Mouse (Mus musculus): Measurements from ENCODE around the gene Cfap44.

The Cfap44 gene

DNA sequence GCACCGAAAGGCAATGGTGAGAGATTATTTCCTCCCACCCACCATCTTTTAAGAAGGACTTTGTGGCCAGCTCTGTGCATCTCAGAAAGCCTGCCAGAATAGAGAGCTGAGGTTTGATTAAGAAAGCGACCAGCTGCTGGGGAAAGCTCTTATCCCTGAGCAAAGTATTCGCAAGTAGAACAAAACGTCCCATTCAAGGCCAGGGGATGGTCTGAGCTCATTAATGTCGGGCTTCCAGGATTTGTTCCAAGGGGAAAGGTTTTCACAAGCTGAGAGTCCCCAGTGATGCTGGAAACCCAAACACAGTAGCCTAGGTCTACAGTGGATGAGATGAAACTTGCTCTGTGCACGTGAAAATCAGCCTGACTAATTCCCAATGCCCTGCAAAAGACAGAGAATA is 99.3 kb downstream of the Cfap44 start:
- no peak for DNase-seq (ENCODE audit: low read depth in 1 of 2, low spot score in 2 of 2)

GRCm38 (mm10) chr16:44494441-44495108 is 100.0 kb downstream of the Cfap44 start:
- DNase-seq (ENCODE audit: low read depth in 1 of 2, low spot score in 2 of 2) = no peak

DNA sequence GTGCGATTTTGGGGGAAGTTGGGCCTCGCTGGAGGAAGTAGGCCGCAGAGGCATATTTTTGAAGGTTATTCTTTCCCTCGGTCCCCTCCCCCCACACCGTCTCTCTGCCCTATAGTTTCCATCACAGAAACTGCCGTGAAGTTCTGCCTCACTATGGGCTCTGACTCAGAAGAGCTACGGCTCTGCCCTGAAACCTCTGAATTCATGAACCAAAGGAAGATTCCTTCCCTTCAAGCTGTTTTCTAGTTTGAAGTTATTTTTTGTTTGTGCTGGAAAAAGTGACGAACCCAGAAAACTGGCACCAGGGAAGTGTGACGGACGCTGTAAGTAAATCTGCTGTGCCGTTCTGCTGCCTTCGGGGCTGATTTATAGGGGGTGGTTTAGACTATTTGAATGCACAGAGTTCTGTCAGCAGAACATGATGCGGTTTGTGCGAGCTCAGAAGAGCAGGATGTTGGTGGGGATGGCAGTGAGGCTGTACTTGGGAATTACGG is 102.4 kb downstream of the Cfap44 start:
- no peak for DNase-seq (ENCODE audit: low read depth in 1 of 2, low spot score in 2 of 2)

DNA sequence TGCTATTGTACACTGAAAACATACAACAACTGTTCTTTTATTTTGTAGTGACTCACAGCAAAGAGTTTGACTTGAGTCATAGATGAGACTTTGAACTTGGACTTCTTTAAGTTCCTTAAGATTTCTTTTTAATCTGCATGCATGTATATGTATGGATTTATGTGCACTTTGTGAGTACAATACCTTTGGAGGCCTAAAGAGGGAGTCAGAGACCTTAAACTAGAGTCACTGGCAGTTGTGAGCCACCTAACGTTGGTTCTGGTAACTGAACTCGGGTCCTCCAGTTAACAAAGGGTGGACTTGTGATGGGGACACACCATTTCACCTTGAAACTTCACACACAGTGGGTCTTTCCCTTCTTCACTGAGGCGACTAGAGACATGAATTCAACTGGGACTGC is 103.9 kb downstream of the Cfap44 start:
- DNase-seq (ENCODE audit: low read depth in 1 of 2, low spot score in 2 of 2) = no peak

- no peak for DNase-seq (ENCODE audit: low read depth in 1 of 2, low spot score in 2 of 2)
Measured at GRCm38 (mm10) chr16:44501783-44502182, 107.2 kb downstream of the Cfap44 start.

GRCm38 (mm10) chr16:44502325-44502724 is 107.7 kb downstream of the Cfap44 start:
- DNase-seq (ENCODE audit: low read depth in 1 of 2, low spot score in 2 of 2) = no peak

- no peak for DNase-seq (ENCODE audit: low read depth in 1 of 2, low spot score in 2 of 2)
Measured at GRCm38 (mm10) chr16:44502895-44503575, 108.4 kb downstream of the Cfap44 start.

DNA sequence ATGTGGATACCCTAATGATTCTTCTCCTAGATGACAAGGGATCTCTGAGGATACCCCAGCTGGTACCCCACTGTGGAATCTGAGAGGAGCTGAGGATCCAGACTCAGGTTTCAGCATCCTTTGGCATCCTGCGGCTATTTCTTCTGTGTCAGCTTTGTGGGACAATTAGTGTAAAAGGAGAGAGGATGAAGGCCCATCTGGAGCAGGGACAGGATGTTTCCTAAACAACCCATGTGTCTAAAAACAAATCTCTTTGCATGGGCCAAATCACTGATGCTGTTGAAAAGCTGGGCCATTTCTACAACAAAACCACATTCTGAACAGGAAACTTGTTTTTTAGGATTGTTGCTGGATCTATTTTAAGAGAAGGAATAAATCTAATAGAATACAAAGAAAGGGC is 110.6 kb downstream of the Cfap44 start:
- no peak for DNase-seq (ENCODE audit: low read depth in 1 of 2, low spot score in 2 of 2)

DNA sequence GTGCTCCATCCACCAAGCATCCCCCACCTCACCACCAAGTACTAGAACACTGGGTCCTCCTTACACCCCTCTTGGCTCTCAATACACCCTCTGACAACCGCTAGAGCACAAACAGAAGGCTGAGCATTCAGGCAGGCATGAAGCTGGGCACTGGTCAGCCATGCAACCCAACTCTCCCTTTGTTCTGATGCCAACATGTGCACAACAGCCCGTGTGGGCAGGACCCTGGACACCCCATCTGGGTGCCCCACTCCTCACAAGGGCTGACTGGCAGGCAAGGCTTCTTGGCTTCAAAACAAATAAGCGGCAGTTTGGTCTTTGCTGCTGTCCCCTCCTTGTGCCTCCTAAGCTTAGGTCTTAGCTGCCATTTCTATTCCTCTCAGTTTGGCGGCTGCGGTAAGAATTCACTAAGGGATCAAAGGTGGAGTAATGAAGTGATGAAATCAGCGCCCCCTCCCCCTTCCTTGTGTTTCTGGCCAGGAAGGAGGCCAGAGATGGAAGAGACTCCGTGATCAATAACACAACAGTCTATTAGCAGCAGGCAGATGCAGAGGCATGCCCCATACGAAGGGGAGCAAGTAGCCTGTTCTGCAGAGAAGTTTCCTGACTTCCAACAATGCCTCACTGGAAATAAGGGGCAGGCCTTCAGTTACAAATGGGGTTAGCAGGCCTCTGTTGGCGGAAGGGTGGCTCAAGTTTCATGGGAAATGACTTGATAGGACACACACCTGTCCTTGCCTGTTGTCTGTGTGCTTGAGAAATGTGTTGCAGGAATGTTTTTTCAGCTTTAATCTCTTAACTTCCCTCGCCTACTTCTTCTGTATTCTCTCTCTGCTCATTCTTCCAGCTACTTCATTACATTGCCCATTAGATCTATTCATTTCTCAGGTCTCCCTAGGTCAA is 112.7 kb downstream of the Cfap44 start:
- DNase-seq (ENCODE audit: low read depth in 1 of 2, low spot score in 2 of 2) = no peak

DNA sequence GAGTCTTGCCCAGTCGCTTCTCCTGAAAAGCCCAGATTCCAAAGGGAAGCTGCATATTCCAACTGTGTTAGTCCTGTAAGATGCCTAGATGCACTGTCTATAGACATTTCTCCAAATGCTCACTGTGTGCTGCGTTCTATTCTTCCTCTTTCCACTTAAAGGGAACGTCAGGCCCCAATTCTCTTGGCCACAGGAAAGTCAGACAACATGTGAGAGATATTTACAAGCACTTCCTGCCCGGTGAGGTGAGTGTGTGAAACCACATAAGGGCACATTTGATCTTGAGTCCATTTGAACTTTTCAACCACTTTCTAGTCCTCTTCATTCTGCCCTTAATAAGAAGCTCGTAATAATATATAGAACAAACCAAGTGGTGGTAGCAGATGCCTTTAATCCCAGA is 113.4 kb downstream of the Cfap44 start:
- no peak for DNase-seq (ENCODE audit: low read depth in 1 of 2, low spot score in 2 of 2)

GRCm38 (mm10) chr16:44508772-44509171 is 114.2 kb downstream of the Cfap44 start:
- no peak for DNase-seq (ENCODE audit: low read depth in 1 of 2, low spot score in 2 of 2)

DNA sequence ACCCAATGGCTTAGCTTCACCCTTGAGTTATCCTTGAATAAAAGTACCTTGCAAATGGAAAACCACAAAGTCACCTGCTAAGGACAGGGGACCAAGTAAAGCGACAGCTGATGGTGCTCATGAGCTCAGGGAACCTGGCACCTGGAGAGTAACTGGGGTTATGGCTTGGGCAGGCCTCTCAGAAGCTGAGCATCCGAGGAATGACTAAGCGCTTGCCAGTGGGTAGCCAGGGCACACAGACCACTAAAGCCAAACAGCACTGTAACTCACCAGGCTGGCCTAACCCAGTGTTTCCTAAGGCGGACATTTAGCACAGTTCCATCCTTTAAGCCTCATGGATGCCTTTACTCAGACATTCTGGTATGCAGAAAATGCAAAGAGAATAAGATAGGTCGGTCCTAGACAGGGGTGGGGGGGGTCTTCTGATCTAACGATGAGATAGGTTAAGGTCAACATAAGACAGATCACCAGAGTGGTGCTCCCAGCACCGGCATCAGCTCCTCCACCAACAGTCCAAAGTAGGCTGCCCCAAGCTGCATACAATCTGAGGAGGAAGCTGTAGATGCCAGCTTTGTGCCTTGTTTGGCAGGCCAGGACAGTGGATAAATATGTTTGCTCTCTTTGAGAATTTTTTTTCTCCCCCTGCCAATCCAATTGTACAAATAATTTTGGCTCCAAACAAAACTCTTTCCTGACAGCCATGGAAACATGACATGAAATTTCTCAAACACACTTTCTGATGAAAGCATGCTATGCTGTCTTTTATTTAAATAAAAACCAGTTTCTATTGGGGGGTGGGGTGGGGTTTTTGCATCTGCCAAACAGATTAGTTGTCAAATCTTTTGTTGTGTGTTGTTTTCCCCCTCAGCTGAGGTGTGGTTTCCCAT is 115.1 kb downstream of the Cfap44 start:
- DNase-seq (ENCODE audit: low read depth in 1 of 2, low spot score in 2 of 2) = no peak

- DNase-seq (ENCODE audit: low read depth in 1 of 2, low spot score in 2 of 2) = no peak
Measured at GRCm38 (mm10) chr16:44510521-44511213, 116.1 kb downstream of the Cfap44 start.

DNA sequence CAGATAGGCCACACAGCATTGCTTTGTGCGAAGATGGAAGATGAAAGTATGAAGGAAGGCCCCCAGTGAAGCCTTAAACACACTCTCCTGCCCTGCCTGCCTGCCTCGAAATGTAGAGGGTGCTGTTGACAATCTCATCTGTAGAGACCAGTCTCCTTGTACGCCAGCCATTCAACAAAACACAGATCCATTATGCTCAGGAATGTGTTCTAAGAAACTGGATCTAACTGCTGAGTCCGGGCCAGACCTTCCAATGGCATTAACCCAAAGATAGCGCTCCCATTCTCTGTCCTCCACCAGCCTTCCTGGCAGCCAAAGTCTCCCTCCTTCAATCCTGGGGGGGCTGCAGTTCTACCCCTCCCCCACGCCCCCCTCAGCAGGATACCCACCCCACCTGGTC is 121.9 kb downstream of the Cfap44 start:
- DNase-seq (ENCODE audit: low read depth in 1 of 2, low spot score in 2 of 2) = no peak

- no peak for DNase-seq (ENCODE audit: low read depth in 1 of 2, low spot score in 2 of 2)
Measured at GRCm38 (mm10) chr16:44523595-44523994, 129.0 kb downstream of the Cfap44 start.

DNA sequence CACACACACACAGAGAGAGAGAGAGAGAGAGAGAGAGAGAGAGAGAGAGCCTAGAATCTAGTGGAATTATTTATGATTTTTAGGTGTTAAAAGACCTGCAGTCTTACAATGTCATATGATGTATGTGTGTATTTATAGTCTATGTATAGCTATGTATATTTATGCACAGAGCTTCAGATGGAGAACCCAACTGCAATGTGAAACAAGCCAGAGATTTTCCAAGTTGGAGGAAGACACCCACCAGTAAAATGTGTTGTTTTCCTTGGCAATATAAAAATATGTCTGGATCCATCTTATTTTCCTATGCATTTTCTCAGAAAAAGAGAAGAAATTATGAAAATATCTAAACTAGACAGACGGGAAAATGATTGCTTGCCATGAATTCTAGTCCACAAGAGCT is 131.4 kb downstream of the Cfap44 start:
- DNase-seq (ENCODE audit: low read depth in 1 of 2, low spot score in 2 of 2) = no peak

DNA sequence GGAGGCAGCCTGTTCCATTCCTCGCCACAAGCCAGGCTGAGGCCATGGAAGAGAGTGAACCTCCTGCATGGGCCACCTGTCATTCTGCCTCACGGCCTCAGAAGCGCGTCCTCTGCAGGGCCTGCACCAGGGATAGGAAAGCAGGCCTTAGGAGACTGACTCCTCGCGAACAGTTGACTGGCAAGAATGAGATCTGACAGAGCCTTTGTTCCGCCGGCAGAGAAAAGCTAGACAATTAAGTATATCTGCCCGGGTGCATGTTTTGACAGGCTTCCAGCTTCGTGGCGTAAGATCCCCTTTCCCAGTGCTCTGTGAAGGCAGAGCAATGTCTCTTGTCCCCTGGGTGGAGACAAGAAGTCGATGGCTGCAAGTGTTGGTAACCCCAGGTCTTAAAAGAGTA is 132.1 kb downstream of the Cfap44 start:
- DNase-seq (ENCODE audit: low read depth in 1 of 2, low spot score in 2 of 2) = no peak

DNA sequence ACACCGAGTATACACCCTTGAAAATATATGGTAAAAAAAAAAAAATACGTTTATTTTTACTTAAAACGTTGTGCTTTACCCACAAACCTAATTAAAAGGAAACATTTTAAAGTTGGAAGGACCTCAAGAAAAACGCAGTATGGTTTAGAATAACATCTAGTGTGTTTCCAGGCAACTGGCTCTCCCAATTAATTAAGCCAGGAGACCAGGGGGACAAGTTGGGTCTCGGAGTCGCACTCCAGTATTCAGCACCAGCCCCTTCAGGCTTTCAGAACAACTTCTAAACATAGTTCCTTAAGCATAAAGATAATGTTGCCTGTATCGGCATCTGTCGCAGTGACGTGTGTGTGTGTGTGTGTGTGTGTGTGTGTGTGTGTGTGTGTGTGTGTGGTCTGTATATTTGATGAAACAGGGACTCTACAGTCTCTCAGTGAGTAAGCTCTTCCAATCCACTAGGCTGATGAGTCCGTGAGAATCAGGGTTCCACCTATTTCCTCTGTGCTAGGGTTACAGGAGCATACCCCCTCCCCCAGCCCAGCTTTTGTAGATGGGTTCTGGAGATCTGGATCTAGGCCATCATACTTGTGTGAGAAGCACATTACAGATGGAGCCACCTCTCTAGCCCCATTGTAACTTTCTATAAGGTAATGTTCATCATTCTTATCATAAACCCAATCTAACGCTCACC is 132.8 kb downstream of the Cfap44 start:
- DNase-seq (ENCODE audit: low read depth in 1 of 2, low spot score in 2 of 2) = no peak

GRCm38 (mm10) chr16:44528955-44529354 is 134.4 kb downstream of the Cfap44 start:
- no peak for DNase-seq (ENCODE audit: low read depth in 1 of 2, low spot score in 2 of 2)

DNA sequence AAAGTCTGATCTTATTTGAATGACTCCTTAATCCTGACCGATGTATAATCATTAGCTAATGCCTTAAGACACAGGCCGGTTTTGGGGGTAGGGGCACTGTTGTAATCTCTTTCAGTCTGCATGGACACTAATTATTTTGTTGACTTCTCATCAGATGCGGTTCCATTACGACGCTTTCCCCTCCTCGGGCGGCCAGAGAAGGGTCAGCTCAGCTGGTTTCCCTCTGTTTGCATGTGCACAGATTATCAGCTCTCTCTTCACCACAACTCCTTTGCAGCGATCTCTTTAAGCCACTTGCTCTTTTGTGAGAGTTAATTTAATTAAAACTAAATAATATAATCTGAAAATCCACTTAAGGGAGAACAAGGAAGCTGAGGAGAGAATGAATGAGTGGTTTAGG is 135.1 kb downstream of the Cfap44 start:
- no peak for DNase-seq (ENCODE audit: low read depth in 1 of 2, low spot score in 2 of 2)

Measured in monocyte, adult 2 months (primary cell).